Mouse (Mus musculus) gastrocnemius, postnatal 36 days (tissue): ENCODE data around the gene Olfr250. TPM values are rescaled to one million over a fixed set of nuclear protein-coding genes. Genes with fewer than 3 reads are reported as not detected.
"Not testable (repeated sequence)": the region's sequence is repeated elsewhere in the genome, so short reads cannot be mapped to it uniquely, and the experiment has no call there.

ENCODE experiments used
- DNase-seq, 2 experiments: peaks; one replicate each; pipeline ENCODE4 v3.0.0; 2022
- intact Hi-C: fragments of 180-260 bp; cut with DNase I; formaldehyde crosslinking; loops from one replicate; pipeline ENCODE4 v1.15.1; 2025
- long read RNA-seq, 2 experiments: library from polyadenylated mRNA; stranded (forward); transcript quantifications; one replicate each; pipeline ENCODE4 v2.0.0; 2021
- total RNA-seq, 2 experiments: library from RNA; stranded (reverse); gene quantifications; 2 replicates each; pipeline ENCODE4 v1.2.3; 2021

The Olfr250 gene
- not detected for total RNA-seq
- long read RNA-seq, experiment 1, result 0 reads
- long read RNA-seq, experiment 2, result 0 reads

GRCm38 (mm10) chr9:38366596-38366995, at the start of gene Olfr250:
TSS of gene Olfr250 (plus strand) at chr9:38366896.
- intact Hi-C loops, result no loop called here
- no peak for DNase-seq

GRCm38 (mm10) chr9:38328760-38329159, 37.9 kb upstream of the Olfr250 start, which contains the start of gene Olfr25:
TSS of gene Olfr25 (plus strand) at chr9:38329060.
- DNase-seq, result no peak
- intact Hi-C loops, result no loop called here

- intact Hi-C loops, result no loop called here
- DNase-seq, result no peak
These were observed 18.6 kb upstream of the Olfr250 start, which contains the start of gene Olfr898 for GRCm38 (mm10) chr9:38348111-38348510. TSS of gene Olfr898 (plus strand) at chr9:38348411.

- intact Hi-C loops, result no loop called here
These were observed 10.1 kb downstream of the Olfr250 start, which contains the start of gene Olfr251 for GRCm38 (mm10) chr9:38376786-38377185. TSS of gene Olfr251 (plus strand) at chr9:38377086.

GRCm38 (mm10) chr9:38401398-38401797, 34.7 kb downstream of the Olfr250 start, which contains the start of gene Olfr147:
TSS of gene Olfr147 (plus strand) at chr9:38401698.
- intact Hi-C loops, result no loop called here
- no peak for DNase-seq

More at GRCm38 (mm10) chr9:38376786-38377185, 10.1 kb downstream of the Olfr250 start, which contains the start of gene Olfr251:
- no peak for DNase-seq

GRCm38 (mm10) chr9:38407502-38407901, 40.8 kb downstream of the Olfr250 start:
- DNase-seq, result not testable (repeated sequence)

GRCm38 (mm10) chr9:38413502-38413901, 46.8 kb downstream of the Olfr250 start:
- intact Hi-C loops, DNase-seq: not testable (repeated sequence)

More at GRCm38 (mm10) chr9:38407502-38407901, 40.8 kb downstream of the Olfr250 start:
- intact Hi-C loops, result not testable (repeated sequence)

Other genes with a start within 250 kb of the Olfr250 start
- gene Olfr890, start 224.4 kb upstream of the Olfr250 start, total RNA-seq, result not detected
- not detected for gene Olfr891, start 186.1 kb upstream of the Olfr250 start, total RNA-seq
- gene Olfr893, start 158.5 kb upstream of the Olfr250 start, total RNA-seq, result not detected
- not detected for gene Olfr894, start 148.8 kb upstream of the Olfr250 start, total RNA-seq
- not detected for gene Olfr143, start 114.1 kb upstream of the Olfr250 start, total RNA-seq
- not detected for gene Olfr895, start 99.0 kb upstream of the Olfr250 start, total RNA-seq
- not detected for gene Olfr896-ps1, start 75.8 kb upstream of the Olfr250 start, total RNA-seq
- not detected for gene Olfr25, start 37.8 kb upstream of the Olfr250 start, total RNA-seq
- gene Olfr898, start 18.5 kb upstream of the Olfr250 start, total RNA-seq, result not detected
- not detected for gene Olfr251, start 10.2 kb downstream of the Olfr250 start, total RNA-seq
- not detected for gene Olfr147, start 34.8 kb downstream of the Olfr250 start, total RNA-seq
- gene Olfr901, start 62.6 kb downstream of the Olfr250 start, total RNA-seq, result not detected
- not detected for gene Olfr902, start 80.8 kb downstream of the Olfr250 start, total RNA-seq
- gene Olfr904, start 96.2 kb downstream of the Olfr250 start, total RNA-seq, result not detected
- gene Olfr905, start 104.2 kb downstream of the Olfr250 start, total RNA-seq, result not detected
- not detected for gene Olfr906, start 120.2 kb downstream of the Olfr250 start, total RNA-seq
- not detected for gene Olfr907, start 128.9 kb downstream of the Olfr250 start, total RNA-seq
- gene Olfr911-ps1, start 154.7 kb downstream of the Olfr250 start, total RNA-seq, result not detected
- not detected for gene Olfr910, start 171.0 kb downstream of the Olfr250 start, total RNA-seq
- not detected for gene Olfr912, start 213.3 kb downstream of the Olfr250 start, total RNA-seq
- not detected for gene Olfr913, start 225.9 kb downstream of the Olfr250 start, total RNA-seq
- not detected for gene Olfr914, start 238.2 kb downstream of the Olfr250 start, total RNA-seq